Mouse (Mus musculus) small intestine, adult 2 months (tissue): ENCODE data around the gene Trp53tg5.
A peak's percentile ranks its signal among the peaks of the same experiment; 100 is the strongest.

Source experiments
- CTCF ChIP-seq: fragments of 200-500 bp; IDR thresholded peaks from 2 replicates; pipeline ENCODE4 v1.5.1; 2012; ENCODE audit warnings: low read depth, mild to moderate bottlenecking, control low read depth, inconsistent platforms, low read length, moderate library complexity, mixed read lengths; ENCODE audit not compliant: insufficient replicate concordance, insufficient read length; ENCODE audit errors: extremely low read depth
- POLR2A ChIP-seq: fragments of 200-500 bp; IDR thresholded peaks from 2 replicates; pipeline ENCODE4 v1.6.1; 2012; ENCODE audit warnings: low read depth, mild to moderate bottlenecking, control low read depth, inconsistent platforms, low read length, moderate library complexity

- TF ChIP-seq CTCF, result peak; percentile 77; the same call in 1 of the 2 replicates
- TF ChIP-seq POLR2A, result no peak
Observed at GRCm38 (mm10) chr2:164470254-164470653, 3.3 kb downstream of the Trp53tg5 start.
